Mouse (Mus musculus) heart, postnatal 25 days (tissue): ENCODE measurements around the gene Sgip1. TPM values are rescaled to one million over a fixed set of nuclear protein-coding genes. Genes with fewer than 3 reads are reported as not detected.

Source experiments
- DNase-seq: peaks from one replicate; pipeline ENCODE4 v3.0.0; 2022; ENCODE audit warnings: low spot score
- intact Hi-C: fragments of 180-260 bp; cut with DNase I; formaldehyde crosslinking; loops from one replicate; pipeline ENCODE4 v1.15.1; 2025
- total RNA-seq, 2 experiments: library from RNA; stranded (reverse); gene quantifications; 2 replicates each; pipeline ENCODE4 v1.2.3; 2021

The Sgip1 gene
- total RNA-seq, 2 experiments from 2014 or later = 0.88 to 1.1 TPM

DNA sequence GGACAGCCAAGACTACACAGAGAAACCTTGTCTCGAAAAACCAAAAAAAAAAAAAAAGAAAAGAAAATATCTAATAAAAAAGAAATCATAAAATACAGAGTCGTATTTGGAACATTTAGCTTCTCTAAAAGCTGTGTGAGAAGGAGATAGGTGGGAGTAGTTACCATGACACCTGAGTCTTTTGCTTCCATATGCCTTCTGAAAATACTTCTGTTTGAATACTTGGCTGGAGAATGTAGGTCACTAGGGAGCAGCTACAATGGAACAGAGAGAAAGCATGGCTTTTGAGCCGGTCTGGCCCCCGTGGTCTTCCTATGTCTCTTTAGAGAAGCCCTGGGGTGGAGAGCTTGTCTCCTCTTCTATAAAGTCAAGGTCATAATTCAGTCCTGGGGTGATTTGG lies 143.1 kb downstream of the Sgip1 start:
- intact Hi-C loops = no loop called here
- no peak for DNase-seq

- intact Hi-C loops = no loop called here
- no peak for DNase-seq
These were observed 145.4 kb downstream of the Sgip1 start for GRCm38 (mm10) chr4:102886459-102886858.

GRCm38 (mm10) chr4:102886902-102887301 lies 145.8 kb downstream of the Sgip1 start:
- no peak for DNase-seq
- intact Hi-C loops = no loop called here

GRCm38 (mm10) chr4:102887770-102888689 lies 146.9 kb downstream of the Sgip1 start:
- no peak for DNase-seq
- intact Hi-C loops = no loop called here

- intact Hi-C loops = no loop called here
- no peak for DNase-seq
These were observed 154.8 kb downstream of the Sgip1 start for GRCm38 (mm10) chr4:102895866-102896265.

DNA sequence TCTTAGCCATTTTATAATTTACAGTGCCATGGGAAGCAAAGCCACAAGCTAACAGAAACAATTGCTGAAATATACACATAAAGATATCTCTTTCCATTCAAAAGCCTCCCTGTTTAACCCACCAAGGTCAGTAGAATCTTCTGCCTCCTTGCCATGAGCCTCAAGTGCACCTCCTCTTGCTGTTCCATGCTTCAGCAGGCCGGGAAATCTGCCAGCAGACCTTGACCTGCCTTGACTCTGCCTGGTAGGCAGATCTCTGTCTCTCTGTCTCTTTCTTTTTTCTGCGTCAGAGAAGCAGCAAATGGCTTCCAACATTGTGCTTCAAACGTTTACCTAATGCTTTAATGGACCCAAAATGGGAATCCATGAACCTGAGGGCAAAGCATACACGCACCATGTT lies 157.9 kb downstream of the Sgip1 start:
- no peak for DNase-seq

GRCm38 (mm10) chr4:102899683-102900082 lies 158.6 kb downstream of the Sgip1 start:
- intact Hi-C loops = no loop called here
- peak; percentile 5 for DNase-seq

More for the DNA sequence above, 157.9 kb downstream of the Sgip1 start:
- intact Hi-C loops = no loop called here

DNA sequence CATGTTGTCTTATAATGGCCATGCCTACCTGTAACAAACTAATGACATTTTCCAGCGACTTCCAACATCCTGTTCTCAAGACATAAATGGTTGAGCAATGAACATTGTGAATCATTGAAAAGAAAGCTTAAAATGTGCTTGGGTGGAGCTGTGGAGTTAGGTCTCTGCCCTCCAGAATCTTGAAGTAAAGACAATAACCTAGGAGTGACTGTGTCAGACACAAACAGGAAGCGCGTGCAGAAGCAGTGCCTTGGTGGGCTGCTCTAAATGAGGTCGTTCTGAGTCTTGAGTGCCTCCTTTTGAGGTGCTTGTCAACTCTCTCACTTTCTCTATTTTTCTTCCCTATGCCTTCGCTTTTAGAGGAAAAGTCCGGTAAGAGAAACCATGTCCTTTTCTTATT lies 159.1 kb downstream of the Sgip1 start:
- no peak for DNase-seq
- intact Hi-C loops = no loop called here

DNA sequence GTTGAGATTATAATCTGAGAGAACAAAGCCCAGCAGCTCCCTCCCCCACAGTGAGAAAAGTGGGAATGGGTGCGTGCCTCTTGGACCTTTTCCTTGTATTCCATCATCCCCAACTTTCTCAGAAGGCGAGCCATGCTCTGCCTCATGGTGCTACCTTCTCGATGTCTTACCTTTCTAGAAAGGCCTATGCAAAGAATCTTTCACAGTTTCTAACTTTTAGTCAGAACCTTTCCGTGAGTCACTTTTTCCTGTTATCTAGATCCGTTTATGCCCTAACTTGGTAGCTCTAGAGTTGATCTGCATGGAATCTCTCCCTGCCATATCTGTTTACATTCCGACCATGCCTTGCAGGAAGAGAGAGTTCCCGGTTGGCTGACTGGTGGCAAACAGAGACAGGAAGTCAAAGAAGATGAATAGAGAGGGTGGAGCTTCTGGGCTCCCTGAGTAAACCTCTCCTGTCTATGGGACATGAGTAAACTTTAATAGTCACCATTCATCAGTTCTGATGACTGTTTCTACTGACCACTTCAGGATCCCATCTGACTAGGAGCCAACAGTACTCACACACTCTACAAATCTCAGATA lies 166.8 kb downstream of the Sgip1 start:
- DNase-seq = no peak
- intact Hi-C loops = no loop called here

GRCm38 (mm10) chr4:102910191-102910590 lies 169.1 kb downstream of the Sgip1 start:
- intact Hi-C loops = no loop called here
- DNase-seq = no peak

DNA sequence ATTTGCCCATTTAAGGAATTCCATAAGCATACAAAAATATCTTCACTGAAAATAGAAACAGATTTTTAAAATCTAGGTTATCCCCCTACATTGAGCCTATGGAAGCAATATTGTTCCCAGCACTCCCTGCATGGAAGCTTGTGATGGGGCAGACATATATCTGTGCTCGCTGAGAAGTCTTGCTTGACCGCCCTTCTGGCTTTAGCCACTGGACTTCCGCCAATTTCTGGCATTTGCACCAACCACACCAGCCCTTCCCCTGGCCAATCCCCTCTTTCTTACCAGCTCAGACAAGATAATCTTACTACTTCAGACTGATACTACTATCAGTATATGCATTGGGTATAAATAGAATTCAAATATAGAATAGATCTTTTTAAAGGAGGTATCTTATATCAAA lies 172.1 kb downstream of the Sgip1 start:
- DNase-seq = no peak
- intact Hi-C loops = no loop called here

- intact Hi-C loops = no loop called here
These were observed 172.7 kb downstream of the Sgip1 start for GRCm38 (mm10) chr4:102913700-102914327.

GRCm38 (mm10) chr4:102918191-102918590 lies 177.1 kb downstream of the Sgip1 start:
- DNase-seq = no peak
- intact Hi-C loops = no loop called here

More at GRCm38 (mm10) chr4:102913700-102914327, 172.7 kb downstream of the Sgip1 start:
- DNase-seq = no peak

DNA sequence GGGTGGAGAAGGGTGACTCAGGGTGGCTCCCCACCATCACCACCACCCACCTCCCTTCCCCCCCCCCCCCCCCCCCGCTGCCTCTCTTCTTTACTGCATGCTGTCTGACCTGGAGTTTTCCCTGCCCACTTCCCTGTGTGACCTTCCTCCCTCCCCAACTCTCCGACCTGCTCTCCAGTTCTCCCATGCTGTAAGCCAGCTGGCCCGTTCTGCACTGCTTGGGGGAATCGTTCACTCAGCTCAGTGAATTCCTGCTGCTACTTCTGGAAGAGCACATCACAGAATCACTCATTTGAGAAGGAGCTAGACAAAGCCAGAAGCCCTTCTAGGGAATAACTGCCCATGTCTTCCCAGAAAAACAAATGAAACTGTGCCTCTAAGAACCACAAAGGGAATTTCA lies 188.4 kb downstream of the Sgip1 start:
- no peak for DNase-seq
- intact Hi-C loops = no loop called here

DNA sequence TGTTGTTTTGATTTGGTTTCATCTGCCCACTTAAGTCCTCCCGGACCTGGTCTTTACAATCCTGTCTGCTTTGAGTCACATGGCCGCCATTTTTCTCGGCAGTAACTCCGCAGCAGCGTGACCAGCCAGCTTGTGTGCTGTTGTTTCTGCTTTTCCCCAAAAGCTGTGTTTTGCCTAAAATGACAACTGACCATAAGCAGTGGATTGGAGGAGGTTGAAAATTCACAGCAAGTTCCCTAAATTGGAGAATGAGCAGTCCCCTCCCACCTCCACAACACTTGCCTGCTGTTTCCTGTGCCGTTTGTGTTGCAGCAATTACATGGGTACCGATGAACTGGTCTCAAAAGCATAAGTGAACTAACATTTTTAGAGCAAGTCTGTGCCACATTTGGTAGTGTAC lies 189.6 kb downstream of the Sgip1 start:
- intact Hi-C loops = no loop called here
- DNase-seq = no peak

DNA sequence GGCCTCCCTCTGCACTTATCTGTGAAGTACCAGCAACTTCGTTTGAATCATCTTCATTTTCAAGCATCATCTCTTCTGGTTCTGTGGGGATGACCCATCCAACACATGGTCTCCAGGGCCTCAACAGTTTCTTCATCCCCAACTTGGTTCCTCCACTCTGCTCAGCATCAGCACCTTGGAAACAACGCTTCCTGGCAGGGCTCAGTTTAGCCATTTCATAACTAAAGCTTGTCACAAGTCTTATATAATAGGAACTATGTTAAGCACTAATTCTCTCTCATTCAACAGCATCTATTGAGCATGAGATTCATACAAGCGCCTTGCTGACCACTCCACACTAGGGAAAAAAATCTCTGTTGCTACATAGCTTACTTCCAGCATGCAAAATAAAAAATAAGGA lies 199.2 kb downstream of the Sgip1 start:
- no peak for DNase-seq
- intact Hi-C loops = no loop called here

DNA sequence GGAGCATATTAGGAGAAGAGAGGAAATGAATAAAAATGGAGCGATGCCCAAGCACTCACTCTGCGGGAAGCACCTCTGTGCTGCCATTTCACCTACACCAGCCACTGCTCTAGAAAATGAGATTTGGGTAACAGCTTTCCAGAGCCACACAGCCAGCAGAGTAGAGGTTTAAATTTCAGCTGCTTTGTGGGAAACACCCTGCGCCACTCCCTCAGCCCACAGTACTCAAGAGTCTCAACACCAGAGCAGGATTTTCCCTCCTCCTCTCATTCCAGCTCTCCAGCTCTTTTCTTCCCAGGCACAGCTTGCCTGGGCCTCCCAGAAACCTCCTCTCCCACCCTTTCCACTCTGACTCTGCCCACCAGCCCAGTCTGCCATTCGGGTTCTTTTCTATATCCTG lies 199.6 kb downstream of the Sgip1 start:
- no peak for DNase-seq
- intact Hi-C loops = no loop called here

- intact Hi-C loops = no loop called here
- DNase-seq = no peak
These were observed 203.2 kb downstream of the Sgip1 start for GRCm38 (mm10) chr4:102944325-102944724.

GRCm38 (mm10) chr4:102952476-102952875 lies 211.4 kb downstream of the Sgip1 start:
- no peak for DNase-seq
- intact Hi-C loops = no loop called here

DNA sequence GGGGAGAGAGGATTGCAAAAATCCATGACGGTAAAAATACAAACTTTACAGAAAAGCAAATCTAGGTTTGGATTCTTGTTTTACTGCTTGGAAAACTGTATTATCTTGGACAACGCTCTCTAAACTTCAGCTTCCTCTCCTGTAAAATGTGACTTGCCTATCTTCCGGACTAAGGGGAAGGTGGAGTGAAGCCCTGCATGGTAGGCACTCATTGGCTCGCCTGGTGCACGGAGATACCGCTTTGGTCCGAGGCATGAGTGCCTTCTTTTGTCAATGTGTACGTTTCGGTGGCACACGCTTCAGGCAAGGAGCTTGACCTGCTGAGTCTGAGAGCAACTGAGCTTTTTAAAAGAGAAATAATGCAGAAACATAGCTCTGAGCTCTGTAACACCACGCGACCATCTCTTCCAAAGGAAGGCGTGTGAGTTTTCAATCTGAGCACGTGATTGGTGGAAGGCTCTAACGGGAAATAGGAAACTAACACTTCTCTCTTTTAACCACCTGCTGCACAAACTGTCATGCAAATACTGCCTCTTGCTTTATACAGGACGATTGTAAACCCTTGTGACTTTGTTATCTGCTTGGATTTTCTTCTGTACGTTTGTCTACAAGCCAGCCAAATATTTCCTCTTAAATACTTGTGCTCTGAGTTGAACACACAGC lies 214.3 kb downstream of the Sgip1 start:
- intact Hi-C loops = no loop called here
- DNase-seq = no peak
